In the genomic region with DNA sequence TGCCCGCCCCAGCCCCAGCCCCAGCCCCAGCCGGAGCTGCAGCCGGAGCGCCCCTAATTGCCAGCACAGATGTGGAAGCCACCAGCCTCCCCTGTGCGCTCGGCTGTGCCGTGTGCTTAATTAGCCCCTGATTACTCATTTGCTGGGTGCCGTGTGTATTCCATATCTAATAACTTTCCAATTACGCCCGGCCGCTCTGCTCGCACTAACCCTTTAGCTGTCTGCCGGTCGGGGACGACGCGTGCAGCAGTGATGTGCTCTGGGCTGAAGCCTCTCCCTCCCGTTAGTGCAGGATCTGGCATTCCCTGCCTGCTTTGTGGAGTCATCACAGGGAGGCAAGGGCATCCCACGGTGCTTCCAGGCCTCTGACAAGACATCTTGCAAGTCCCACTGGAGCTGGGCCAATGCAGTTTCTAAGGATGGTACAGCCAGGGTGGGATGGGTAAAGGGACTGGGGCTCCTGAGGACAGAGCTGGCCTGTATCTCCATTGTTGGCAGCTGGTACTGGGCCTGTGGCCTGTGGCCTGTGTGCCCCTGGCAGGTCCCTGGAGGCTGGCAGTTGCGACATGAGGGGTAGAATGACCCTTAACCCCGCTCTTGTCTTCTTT, we compare ENCODE assay signal across 12 mouse cellular contexts.
A peak's percentile ranks its signal among the peaks of the same experiment; 100 is the strongest.
DNase-seq lines count a peak whose midpoint lies in the region; ATAC-seq and TF ChIP-seq lines count a peak whose summit lies in the region.
"Had no signal": no experiment of that assay in that cellular context is flagged by ENCODE, and none has a peak within 500 bp of the region (broad histone marks: within the 10 kb centered on the region; RNA-seq: fewer than 3 reads in every experiment).

No protein-coding gene starts in this region.

- peak overlapping the region; percentile 35 for H3K9ac ChIP-seq in forebrain, embryonic 11.5 days (ENCODE audit: low read length)
- H3K9ac ChIP-seq: liver, embryonic 13.5 days had no signal

- TF ChIP-seq POLR2A in olfactory bulb, adult 2 months (IDR thresholded peaks at IDR 0.05; ENCODE audit: insufficient read depth, low read depth, low read length), result no peak

- peak overlapping the region; percentile 81 for H3K27ac ChIP-seq in forebrain, embryonic 11.5 days (ENCODE audit: low read depth, low read length)
- H3K27ac ChIP-seq in limb, embryonic 10.5 days, result peak overlapping the region; percentile 50
- peak overlapping the region; percentile 40 for H3K27ac ChIP-seq in olfactory bulb, adult 2 months (ENCODE audit: insufficient read depth, low read depth, low read length)
- H3K27ac ChIP-seq: liver, embryonic 13.5 days had no signal

- peak; percentile 53 for ATAC-seq in forebrain, embryonic 11.5 days (replicated peaks; ENCODE audit: low FRiP score)
- no peak for ATAC-seq in cerebellum, adult (ENCODE audit: insufficient number of reproducible peaks, low FRiP score, low TSS enrichment)

- peaks cover 50% of the 10 kb centered on the region for H3K4me1 ChIP-seq in forebrain, embryonic 11.5 days (replicated peaks; ENCODE audit: control insufficient read depth, insufficient read depth, low read length)
- H3K4me1 ChIP-seq in limb, embryonic 10.5 days, result peaks cover 90% of the 10 kb centered on the region
- H3K4me1 ChIP-seq in olfactory bulb, adult 2 months (ENCODE audit: control insufficient read depth, insufficient read depth, low read length), result peaks cover 76% of the 10 kb centered on the region

- H3K36me3 ChIP-seq in forebrain, embryonic 11.5 days (ENCODE audit: control insufficient read depth, insufficient read depth, low read length), result no peaks in the 10 kb centered on the region
- H3K36me3 ChIP-seq in limb, embryonic 10.5 days, result no peaks in the 10 kb centered on the region
- H3K36me3 ChIP-seq: liver, embryonic 13.5 days had no signal

- DNase-seq in retina, postnatal 1 day, result peak; percentile 75
- no peak for DNase-seq in retina, embryonic 14.5 days (ENCODE audit: low spot score)
- DNase-seq in forebrain, embryonic 11.5 days (ENCODE audit: low spot score), result peak; percentile 69
- DNase-seq in limb, embryonic 10.5 days (ENCODE audit: low spot score), result no peak
- DNase-seq in heart, postnatal 14 days, result no peak
- DNase-seq: cerebellum, postnatal 25 days; kidney, postnatal 14 days; liver, embryonic 13.5 days; right cerebral cortex, postnatal 25 days; thymus, postnatal 25 days had no signal

- no peak overlapping the region for H3K4me2 ChIP-seq in forebrain, embryonic 11.5 days (ENCODE audit: low read depth, low read length, severe bottlenecking)
- H3K4me2 ChIP-seq: liver, embryonic 13.5 days had no signal

- 48% methylated on average over 21 of the region's 21 CpGs for WGBS in forebrain, embryonic 11.5 days
- WGBS in limb, embryonic 10.5 days, result 73% methylated on average over 21 of the region's 21 CpGs
- 22% methylated on average over 21 of the region's 21 CpGs for WGBS in olfactory bulb, adult 2 months

- no peaks in the 10 kb centered on the region for H3K27me3 ChIP-seq in forebrain, embryonic 11.5 days (ENCODE audit: control insufficient read depth, insufficient read depth, low read length)
- 0 out of 2 replicates have a peak, but pooled peaks cover 8% of the 10 kb centered on the region for H3K27me3 ChIP-seq in limb, embryonic 10.5 days (ENCODE audit: low read depth, poor library complexity, severe bottlenecking)

- intact Hi-C loops in heart, postnatal 14 days (cut with DNase I), result no loop called here

- H3K4me3 ChIP-seq in forebrain, embryonic 11.5 days (ENCODE audit: low read depth, low read length), result no peak overlapping the region
- no peak overlapping the region for H3K4me3 ChIP-seq in limb, embryonic 10.5 days
- no peak overlapping the region for H3K4me3 ChIP-seq in olfactory bulb, adult 2 months (ENCODE audit: insufficient read depth, low read depth, low read length)
- H3K4me3 ChIP-seq: liver, embryonic 13.5 days had no signal

- TF ChIP-seq CTCF in olfactory bulb, adult 2 months (IDR thresholded peaks at IDR 0.05; ENCODE audit: insufficient read depth, low read depth, low read length), result no peak

- H3K9me3 ChIP-seq in forebrain, embryonic 11.5 days (ENCODE audit: control insufficient read depth, low read length), result no peaks in the 10 kb centered on the region
- no peaks in the 10 kb centered on the region for H3K9me3 ChIP-seq in limb, embryonic 10.5 days (replicated peaks)
- H3K9me3 ChIP-seq: liver, embryonic 13.5 days had no signal

Comparison
In these comparisons a context has a peak if more than half of its experiments do, and no peak if none do; other contexts are left out.
1. DNase-seq: peak in retina, postnatal 1 day (single experiment) and forebrain, embryonic 11.5 days (single experiment); none in retina, embryonic 14.5 days (single experiment), limb, embryonic 10.5 days (single experiment) and heart, postnatal 14 days (0 of 2).
2. Peak in every context shown above with its lines, with median percentiles within 50 percentile points of each other: H3K27ac ChIP-seq.